Mouse (Mus musculus) small intestine, adult 2 months (tissue): Measurements from ENCODE around the gene Spag9. TPM values are rescaled to one million over a fixed set of nuclear protein-coding genes. Genes with fewer than 3 reads are reported as not detected.
A peak's percentile ranks its signal among the peaks of the same experiment; 100 is the strongest.

Experiments
- H3K27ac ChIP-seq: fragments of 200-500 bp; 2 replicates; pipeline ENCODE4 v1.5.1; 2012; ENCODE audit warnings: low read depth, low read length, control low read depth, inconsistent platforms; ENCODE audit not compliant: insufficient read depth
- H3K27me3 ChIP-seq: fragments of 200-500 bp; 2 replicates; pipeline ENCODE4 v1.6.1; 2012; ENCODE audit warnings: mild to moderate bottlenecking, moderate library complexity, low read length, inconsistent platforms; ENCODE audit not compliant: control insufficient read depth, insufficient read depth
- H3K36me3 ChIP-seq: fragments of 200-500 bp; 2 replicates; pipeline ENCODE4 v1.6.1; 2012; ENCODE audit warnings: mild to moderate bottlenecking, low read length, control low read depth, inconsistent platforms; ENCODE audit not compliant: control insufficient read depth, insufficient read depth
- H3K4me1 ChIP-seq: fragments of 200-500 bp; 2 replicates; pipeline ENCODE4 v1.6.1; 2012; ENCODE audit warnings: low read length, inconsistent platforms, mixed read lengths; ENCODE audit not compliant: control insufficient read depth, insufficient read depth, insufficient read length
- H3K4me3 ChIP-seq: fragments of 200-500 bp; 2 replicates; pipeline ENCODE4 v1.5.1; 2012; ENCODE audit warnings: low read depth, mild to moderate bottlenecking, control low read depth, inconsistent platforms, low read length, moderate library complexity
- CTCF ChIP-seq: fragments of 200-500 bp; IDR thresholded peaks from 2 replicates; pipeline ENCODE4 v1.5.1; 2012; ENCODE audit warnings: low read depth, mild to moderate bottlenecking, control low read depth, inconsistent platforms, low read length, moderate library complexity, mixed read lengths; ENCODE audit not compliant: insufficient replicate concordance, insufficient read length; ENCODE audit errors: extremely low read depth
- POLR2A ChIP-seq: fragments of 200-500 bp; IDR thresholded peaks from 2 replicates; pipeline ENCODE4 v1.6.1; 2012; ENCODE audit warnings: low read depth, mild to moderate bottlenecking, control low read depth, inconsistent platforms, low read length, moderate library complexity
- WGBS: fragments of 180-500 bp; shearing (Covaris S2); methylation state at CpG from one replicate; pipeline ENCODE4 v1.1.7; 2018; 5-methylcytosine and 5-hydroxymethylcytosine counted together
- polyA plus RNA-seq: library from polyadenylated mRNA; depleted of rRNA; stranded (reverse); fragments of >200 nt; gene quantifications from 2 replicates; pipeline ENCODE4 v1.2.3, GENCODE M21; 2012; rRNA removed

Spag9 gene
- 20.5 and 32.4 TPM in 2 replicates for polyA plus RNA-seq

DNA sequence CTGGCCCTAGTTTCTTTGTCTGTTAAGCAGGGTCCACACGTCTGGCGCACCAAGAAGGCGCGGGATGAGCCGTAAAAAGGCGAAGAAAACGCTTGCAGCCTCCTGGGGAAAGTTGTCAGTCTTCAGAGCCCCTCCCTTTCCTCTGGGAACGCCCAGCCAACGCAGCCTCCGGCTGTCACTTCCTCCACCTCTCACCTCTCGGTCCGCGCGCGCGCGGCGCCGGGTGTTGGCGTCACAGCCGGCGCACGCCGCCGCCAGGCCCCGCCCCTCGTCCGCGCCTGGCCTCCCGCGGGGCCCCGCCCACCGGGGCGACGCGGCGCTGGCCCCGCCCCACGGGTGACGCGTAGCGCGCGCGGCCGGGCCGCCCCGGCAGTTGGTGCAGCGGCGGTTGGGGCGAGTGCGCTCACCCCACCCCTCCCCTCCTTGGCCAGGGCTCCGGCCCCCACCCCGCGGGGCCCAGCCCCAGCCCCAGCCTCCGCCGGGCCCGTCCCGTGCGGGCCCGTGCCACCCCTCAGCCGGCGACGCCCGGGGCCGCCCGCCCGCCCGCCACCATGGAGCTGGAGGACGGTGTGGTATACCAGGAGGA, at the start of gene Spag9:
Spag9 (plus strand) TSS at position 372 of the 586 bp plus-strand sequence.
- Histone ChIP-seq H3K27ac (peak within 1 kb of the TSS; percentile 100), H3K36me3 (no peaks in the 10 kb centered on the region), H3K27me3 (no peaks in the 10 kb centered on the region), H3K4me1 (peaks cover 2% of the 10 kb centered on the region; the same call in 1 of the 2 replicates), H3K4me3 (peak within 1 kb of the TSS; percentile 81)
- no peak for TF ChIP-seq CTCF
- peak; percentile 81 for TF ChIP-seq POLR2A
- WGBS = under 1% methylated on average over 69 of the region's 70 CpGs

DNA sequence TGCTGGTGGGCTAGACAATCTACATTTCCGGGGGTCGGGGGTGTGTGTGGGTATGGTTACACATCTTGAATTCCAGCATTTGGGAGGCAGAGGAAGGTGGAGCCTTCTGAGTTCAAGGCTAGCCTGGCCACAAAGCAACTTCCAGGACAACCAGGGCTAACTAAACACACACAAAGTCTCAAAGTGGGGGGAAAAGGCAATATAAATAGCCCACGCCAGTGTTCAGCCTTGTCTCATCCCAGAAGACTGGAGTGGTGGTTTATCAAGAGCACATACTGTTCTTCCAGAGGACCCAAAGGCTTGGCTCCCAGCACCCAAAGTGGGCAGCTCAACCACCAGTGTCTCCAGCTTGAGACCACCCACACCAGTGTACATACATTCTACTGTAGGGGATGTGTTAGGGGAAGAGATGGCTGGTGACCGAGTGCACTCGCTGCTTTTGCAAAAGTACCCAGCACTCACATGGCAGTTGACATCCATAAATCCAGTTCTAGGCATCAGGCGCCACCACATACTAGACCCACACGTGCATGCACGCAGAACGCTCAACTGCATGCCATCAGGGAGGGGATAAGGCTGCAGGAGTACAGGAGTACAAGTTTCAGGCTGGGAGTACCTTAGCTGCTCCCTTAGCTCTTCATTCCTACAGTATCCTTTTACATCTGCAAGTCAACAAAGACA, 46.9 kb upstream of the Spag9 start:
- WGBS = 86% methylated on average over 9 of the region's 9 CpGs
- Histone ChIP-seq H3K27ac (no peak overlapping the region), H3K27me3 (no peaks in the 10 kb centered on the region), H3K4me1 (no peaks in the 10 kb centered on the region; the same call in 1 of the 2 replicates), H3K4me3 (no peak overlapping the region), H3K36me3 (peaks cover 20% of the 10 kb centered on the region)
- TF ChIP-seq POLR2A (no peak), CTCF (no peak)

DNA sequence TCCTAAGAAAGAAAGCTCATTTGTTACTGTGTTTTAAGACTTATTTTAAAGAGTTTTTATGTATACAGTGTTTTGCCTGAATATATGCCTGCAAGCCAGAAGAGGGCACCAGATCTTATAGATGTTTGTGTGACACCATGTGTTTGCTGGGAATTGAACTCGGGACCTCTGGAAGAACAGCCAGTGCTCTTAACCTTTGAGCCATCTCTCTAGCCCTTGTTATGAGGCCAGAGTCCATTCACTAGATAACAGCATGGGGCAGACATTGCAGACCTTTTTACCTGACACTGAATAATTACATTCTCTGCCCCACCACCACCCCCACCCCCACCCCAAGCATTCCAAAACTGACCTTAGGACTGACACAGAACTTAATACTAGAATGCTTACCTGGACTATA, 45.8 kb upstream of the Spag9 start:
- H3K4me3 ChIP-seq = no peak overlapping the region
- H3K4me1 ChIP-seq = peaks cover 2% of the 10 kb centered on the region
- H3K27me3 ChIP-seq = no peaks in the 10 kb centered on the region
- H3K27ac ChIP-seq = no peak overlapping the region; the same call in 1 of the 2 replicates
- WGBS = 32% methylated on average over 1 of the region's 1 CpGs
- H3K36me3 ChIP-seq = peaks cover 20% of the 10 kb centered on the region
- TF ChIP-seq POLR2A = no peak
- no peak for TF ChIP-seq CTCF

DNA sequence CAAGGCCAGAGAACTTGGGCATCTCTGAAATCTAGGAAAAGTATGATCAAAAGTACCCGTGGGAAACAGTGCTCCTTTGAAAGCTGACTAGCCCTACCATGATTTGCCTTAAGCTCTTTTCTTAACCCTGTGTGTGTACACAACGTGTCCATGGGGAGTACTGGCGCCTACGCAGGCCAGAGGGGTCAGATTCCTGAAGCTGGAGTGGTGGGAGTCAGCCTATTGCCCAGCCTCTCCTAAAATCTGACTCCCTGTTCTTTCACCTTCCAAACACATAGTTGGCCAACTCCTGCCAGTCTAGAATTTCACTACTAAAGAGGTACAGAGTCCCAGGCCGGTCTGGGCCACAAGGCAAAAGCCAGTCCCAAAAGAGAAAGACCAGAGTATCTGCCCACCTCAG, 43.5 kb upstream of the Spag9 start:
- Histone ChIP-seq H3K4me1 (peaks cover 9% of the 10 kb centered on the region), H3K4me3 (no peak overlapping the region), H3K27me3 (no peaks in the 10 kb centered on the region), H3K36me3 (peaks cover 16% of the 10 kb centered on the region), H3K27ac (no peak overlapping the region)
- TF ChIP-seq CTCF (no peak), POLR2A (no peak)
- 78% methylated on average over 5 of the region's 5 CpGs for WGBS

DNA sequence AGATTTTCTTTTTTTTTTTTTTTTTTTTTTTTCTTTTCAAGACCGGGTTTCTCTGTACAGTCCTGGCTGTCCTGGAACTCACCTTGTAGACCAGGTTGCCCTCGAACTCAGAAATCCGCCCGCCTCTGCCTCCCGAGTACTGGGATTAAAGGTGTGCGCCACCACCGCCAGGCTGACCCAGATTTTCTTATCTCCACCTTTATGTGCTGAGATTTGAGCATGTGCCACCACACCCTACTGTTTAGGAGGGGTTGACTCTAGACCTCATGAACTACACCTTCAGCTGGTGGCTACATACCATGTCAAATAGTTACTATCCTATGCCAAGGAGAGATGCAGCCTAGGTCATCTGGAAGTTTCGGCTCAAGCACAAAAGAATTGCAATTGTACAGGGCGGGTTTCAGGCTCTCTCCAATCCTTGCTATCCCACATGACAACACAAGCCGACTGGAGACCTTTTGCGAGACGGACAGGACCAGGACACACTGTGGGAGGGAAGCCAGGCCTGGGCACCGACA, 41.1 kb upstream of the Spag9 start:
- TF ChIP-seq CTCF (no peak), POLR2A (no peak)
- no peaks in the 10 kb centered on the region for H3K27me3 ChIP-seq
- H3K4me1 ChIP-seq = peaks cover 9% of the 10 kb centered on the region
- 17% methylated on average over 13 of the region's 13 CpGs for WGBS
- peak overlapping the region; percentile 80 for H3K4me3 ChIP-seq
- H3K27ac ChIP-seq = peak overlapping the region; percentile 73
- H3K36me3 ChIP-seq = peaks cover 15% of the 10 kb centered on the region

GRCm38 (mm10) chr11:93955256-93956150, 40.4 kb upstream of the Spag9 start:
- no peaks in the 10 kb centered on the region for H3K27me3 ChIP-seq
- WGBS = under 1% methylated on average over 66 of the region's 67 CpGs
- peak overlapping the region; percentile 73 for H3K27ac ChIP-seq
- H3K36me3 ChIP-seq = peaks cover 14% of the 10 kb centered on the region
- peak overlapping the region; percentile 80 for H3K4me3 ChIP-seq
- TF ChIP-seq POLR2A = no peak
- no peak for TF ChIP-seq CTCF
- peaks cover 9% of the 10 kb centered on the region for H3K4me1 ChIP-seq
